Mouse (Mus musculus) layer of hippocampus, adult 9-10 months (tissue): ENCODE measurements around the gene Nlrp6.
"Not testable (repeated sequence)": the region's sequence is repeated elsewhere in the genome, so short reads cannot be mapped to it uniquely, and the experiment has no call there.

Experiments used
- DNase-seq: peaks from one replicate; pipeline ENCODE4 v3.0.0; 2022; ENCODE audit warnings: low spot score

Nlrp6 gene

DNA sequence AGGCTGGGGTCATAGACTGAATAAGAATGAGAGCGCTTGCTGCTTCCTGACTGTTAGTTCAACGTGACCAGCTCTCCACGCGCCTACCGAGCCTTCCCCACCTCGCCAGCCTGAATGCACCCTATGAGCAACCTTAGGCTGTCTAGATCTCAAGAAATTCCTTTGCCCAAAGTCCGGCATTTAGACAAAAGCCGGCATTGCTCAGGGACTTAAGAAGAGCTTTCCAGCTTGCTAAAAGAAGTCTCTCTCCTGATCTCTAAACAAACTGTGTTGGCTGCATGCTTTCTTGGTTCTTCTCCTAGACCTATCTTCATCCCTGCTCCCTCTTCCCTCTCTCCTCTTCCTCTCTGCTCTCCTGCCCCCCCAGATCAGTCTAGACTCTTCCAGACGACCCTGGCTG is 54.2 kb downstream of the Nlrp6 start:
- DNase-seq, result no peak

DNA sequence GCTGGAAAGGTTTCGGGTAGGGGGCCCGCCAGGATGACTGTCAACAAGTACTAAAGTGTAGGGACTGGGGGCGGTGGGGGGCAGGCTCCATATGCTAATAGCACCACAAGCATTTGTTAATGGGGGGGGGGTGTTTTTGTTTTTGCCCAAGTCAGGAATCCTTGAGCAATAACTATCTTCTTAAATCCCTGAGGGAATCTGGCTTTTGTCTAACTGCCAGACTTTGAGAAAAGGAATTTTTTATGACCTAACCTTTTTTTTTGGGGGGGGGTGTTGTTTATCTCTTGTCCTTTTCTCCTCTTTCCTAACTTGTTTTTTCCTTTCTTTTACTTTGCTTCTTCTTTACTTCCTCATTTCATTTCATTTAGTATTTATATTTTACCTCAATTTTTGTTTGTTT is 54.8 kb downstream of the Nlrp6 start:
- DNase-seq, result no peak

DNA sequence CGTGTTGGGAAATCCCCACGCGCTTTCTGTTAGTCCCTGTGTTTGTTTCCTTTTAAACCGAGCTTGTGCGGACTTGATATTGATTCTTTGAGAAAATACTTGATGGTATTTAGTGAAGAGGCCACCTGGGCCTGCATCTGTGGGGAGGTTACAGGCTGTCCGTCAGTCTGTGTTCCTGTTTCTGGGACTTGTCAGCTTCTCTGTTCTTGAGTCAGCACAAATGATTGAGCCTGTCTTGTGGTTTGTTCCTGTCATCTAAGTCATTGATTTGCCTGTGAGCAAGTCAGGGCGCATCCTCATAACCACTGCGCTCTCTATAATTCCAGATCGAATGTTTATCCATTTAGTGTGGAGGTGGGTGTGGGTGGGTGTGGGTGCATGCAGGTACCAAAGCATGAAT is 56.0 kb downstream of the Nlrp6 start:
- not testable (repeated sequence) for DNase-seq
